Mouse (Mus musculus) MEL (cell line): Measurements from ENCODE around the gene Clstn3. TPM values are rescaled to one million over a fixed set of nuclear protein-coding genes. Genes with fewer than 3 reads are reported as not detected.
"Not testable (repeated sequence)": the region's sequence is repeated elsewhere in the genome, so short reads cannot be mapped to it uniquely, and the experiment has no call there.

Experiments
- DNase-seq: peaks from one replicate; pipeline ENCODE4 v3.0.0; 2011; ENCODE audit warnings: low read depth, low spot score
- H3K27ac ChIP-seq: 2 replicates; pipeline ENCODE4 v1.5.1; 2012; ENCODE audit warnings: low read depth, mild to moderate bottlenecking, control low read depth, low read length, moderate library complexity; ENCODE audit not compliant: control insufficient read depth
- H3K27me3 ChIP-seq, 2 experiments: fragments of 150-350 bp in 1 of 2; sonication (generic) in 1 of 2; 2 replicates each; pipeline ENCODE4 v1.6.1; 2012; ENCODE audit warnings: low read length in 2 of 2, mild to moderate bottlenecking in 2 of 2, improper control_type of control experiment in 1 of 2, moderate library complexity in 1 of 2; ENCODE audit not compliant: insufficient read depth in 2 of 2, control insufficient read depth in 1 of 2
- H3K36me3 ChIP-seq, 2 experiments: 2 replicates each; pipeline ENCODE4 v1.6.1; 2012 to 2014; ENCODE audit warnings: low read length in 2 of 2, improper control_type of control experiment in 1 of 2, inconsistent platforms in 1 of 2, mild to moderate bottlenecking in 1 of 2; ENCODE audit not compliant: insufficient read depth in 2 of 2, control insufficient read depth in 1 of 2
- H3K4me1 ChIP-seq, 2 experiments: fragments of 150-350 bp in 1 of 2; sonication (generic) in 1 of 2; 2 replicates each; pipeline ENCODE4 v1.6.1; 2012; ENCODE audit warnings: low read length in 2 of 2, improper control_type of control experiment in 1 of 2, mild to moderate bottlenecking in 1 of 2; ENCODE audit not compliant: insufficient read depth in 2 of 2, control insufficient read depth in 1 of 2
- H3K4me3 ChIP-seq, 2 experiments: fragments of 150-350 bp in 1 of 2; sonication (generic) in 1 of 2; 2 replicates each; pipeline ENCODE4 v1.5.1; 2012; ENCODE audit warnings: low read depth in 2 of 2, low read length in 2 of 2, mild to moderate bottlenecking in 2 of 2, moderate library complexity in 2 of 2, control low read depth in 1 of 2, improper control_type of control experiment in 1 of 2; ENCODE audit not compliant: control insufficient read depth in 1 of 2, insufficient read depth in 1 of 2
- H3K79me2 ChIP-seq: 2 replicates; pipeline ENCODE4 v1.6.1; 2012; ENCODE audit warnings: mild to moderate bottlenecking, low read length, moderate library complexity; ENCODE audit not compliant: control insufficient read depth, poor library complexity, insufficient read depth
- H3K9ac ChIP-seq: 2 replicates; pipeline ENCODE4 v1.6.1; 2012; ENCODE audit warnings: low read depth, mild to moderate bottlenecking, control low read depth, low read length, moderate library complexity; ENCODE audit not compliant: control insufficient read depth, poor library complexity, severe bottlenecking
- H3K9me3 ChIP-seq: fragments of 150-350 bp; sonication (generic); replicated peaks from 2 replicates; pipeline ENCODE4 v1.6.1; 2012; ENCODE audit warnings: mild to moderate bottlenecking, low read length, improper control_type of control experiment, moderate library complexity; ENCODE audit not compliant: insufficient read depth
- BHLHE40 ChIP-seq: IDR thresholded peaks from 2 replicates; pipeline ENCODE4 v1.6.1; 2012; ENCODE audit warnings: low read depth, mild to moderate bottlenecking, inconsistent platforms, low read length, improper control_type of control experiment, borderline replicate concordance
- CHD1 ChIP-seq: IDR thresholded peaks from 2 replicates; pipeline ENCODE4 v1.6.1; 2012; ENCODE audit warnings: low read depth, mild to moderate bottlenecking, inconsistent platforms, low read length, improper control_type of control experiment
- ETS1 ChIP-seq: IDR thresholded peaks from 2 replicates; pipeline ENCODE4 v1.6.1; 2012; ENCODE audit warnings: low read depth, mild to moderate bottlenecking, inconsistent platforms, low read length, improper control_type of control experiment, moderate library complexity
- GABPA ChIP-seq: IDR thresholded peaks from 2 replicates; pipeline ENCODE4 v1.6.1; 2012; ENCODE audit warnings: low read depth, mild to moderate bottlenecking, inconsistent platforms, low read length, improper control_type of control experiment, moderate library complexity
- GATA1 ChIP-seq: IDR thresholded peaks from 2 replicates; pipeline ENCODE4 v1.6.1; 2011; ENCODE audit warnings: low read depth, low read length, improper control_type of control experiment
- JUND ChIP-seq: IDR thresholded peaks from 2 replicates; pipeline ENCODE4 v1.6.1; 2011; ENCODE audit warnings: low read depth, mild to moderate bottlenecking, improper control_type of control experiment, low read length
- KAT2A ChIP-seq: conservative IDR thresholded peaks from 2 replicates; pipeline ENCODE4 v1.6.1; 2012; ENCODE audit warnings: low read depth, low read length, improper control_type of control experiment, inconsistent platforms
- MXI1 ChIP-seq: IDR thresholded peaks from 2 replicates; pipeline ENCODE4 v1.6.1; 2011; ENCODE audit warnings: mild to moderate bottlenecking, low read depth, low read length, improper control_type of control experiment
- MYB ChIP-seq: IDR thresholded peaks from 2 replicates; pipeline ENCODE4 v1.6.1; 2011; ENCODE audit warnings: mild to moderate bottlenecking, low read depth, low read length, improper control_type of control experiment
- SIN3A ChIP-seq: IDR thresholded peaks from 2 replicates; pipeline ENCODE4 v1.6.1; 2012; ENCODE audit warnings: low read length, improper control_type of control experiment, inconsistent platforms
- TBP ChIP-seq: IDR thresholded peaks from 2 replicates; pipeline ENCODE4 v1.8.0; 2011; ENCODE audit warnings: low read depth, low read length, improper control_type of control experiment
- TCF12 ChIP-seq: IDR thresholded peaks from 2 replicates; pipeline ENCODE4 v1.6.1; 2014; ENCODE audit warnings: low read depth, mild to moderate bottlenecking, inconsistent platforms, low read length, improper control_type of control experiment, moderate library complexity
- ZC3H11A ChIP-seq: IDR thresholded peaks from 2 replicates; pipeline ENCODE4 v1.6.1; 2012; ENCODE audit warnings: low read depth, mild to moderate bottlenecking, inconsistent platforms, low read length, improper control_type of control experiment
- ZKSCAN1 ChIP-seq: IDR thresholded peaks from 2 replicates; pipeline ENCODE4 v1.6.1; 2012; ENCODE audit warnings: low read depth, mild to moderate bottlenecking, inconsistent platforms, low read length, improper control_type of control experiment, moderate library complexity
- ZMIZ1 ChIP-seq: IDR thresholded peaks from 2 replicates; pipeline ENCODE4 v1.6.1; 2012; ENCODE audit warnings: low read depth, mild to moderate bottlenecking, inconsistent platforms, low read length, improper control_type of control experiment, moderate library complexity
- polyA plus RNA-seq, 2 experiments: library from polyadenylated mRNA; stranded (reverse) in 1 of 2; unstranded in 1 of 2; fragments of >175 nt in 1 of 2; fragments of >200 nt in 1 of 2; gene quantifications; 2 replicates each; pipeline versions ENCODE4 v1.2.1 to v1.2.4; 2012; ENCODE audit warnings: low replicate concordance in 2 of 2, low read depth in 1 of 2; ENCODE audit not compliant: insufficient read length in 2 of 2, insufficient read depth in 1 of 2, missing spikeins in 1 of 2
- total RNA-seq: library from RNA; depleted of rRNA; stranded (reverse); fragments of 300-350 nt; gene quantifications from 2 replicates; pipeline ENCODE4 v1.2.3, GENCODE M21; 2012

The Clstn3 gene
- total and polyA plus RNA-seq, 3 experiments = 51.3 to 59.8 TPM; not detected in 1

DNA sequence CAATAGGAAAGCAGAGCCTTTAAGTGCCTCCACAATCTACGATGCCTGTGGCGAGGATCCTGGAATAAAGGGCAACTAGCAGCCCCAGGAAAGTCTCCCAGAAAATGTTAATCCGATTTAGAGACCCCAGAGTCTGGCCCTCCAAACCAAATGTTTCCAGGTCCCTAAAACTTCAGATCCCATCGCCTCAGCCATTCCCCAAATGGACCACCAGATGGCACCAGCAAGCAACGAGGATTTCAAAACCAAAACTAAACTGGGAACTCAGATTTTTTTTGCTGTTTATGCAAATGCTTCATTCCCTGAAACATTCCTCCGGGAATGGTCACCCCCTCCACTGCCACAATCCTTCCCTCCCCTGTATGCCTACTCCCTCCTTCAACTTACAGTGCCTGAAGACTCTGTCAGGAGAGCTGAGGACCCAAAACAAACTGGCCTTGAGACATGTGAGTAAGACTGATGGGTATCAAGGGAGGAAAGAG lies 47.8 kb upstream of the Clstn3 start, which contains the start of gene C1ra (continued):
- TF ChIP-seq JUND (no peak), TCF12 (no peak), ETS1 (no peak), CHD1 (no peak), KAT2A (no peak), BHLHE40 (no peak), SIN3A (peak; percentile 39; the same call in 1 of the 2 replicates), GABPA (no peak)

- TF ChIP-seq MXI1 = no peak
- TF ChIP-seq GATA1 = no peak
- TF ChIP-seq ZKSCAN1 = no peak
- no peak for TF ChIP-seq TBP
- TF ChIP-seq MYB = no peak
- no peak for TF ChIP-seq ZMIZ1
- no peaks in the 10 kb centered on the region; a peak in 1 of 4 replicates for H3K27me3 ChIP-seq
- peaks cover 0 to 2% of the 10 kb centered on the region in 2 experiments; a peak in 1 of 4 replicates for H3K36me3 ChIP-seq
- H3K9me3 ChIP-seq = no peaks in the 10 kb centered on the region
- H3K4me3 ChIP-seq = no peak overlapping the region
- no peak for DNase-seq
- H3K9ac ChIP-seq = no peak overlapping the region
- H3K79me2 ChIP-seq = no peaks in the 10 kb centered on the region
- peaks cover 0 to 2% of the 10 kb centered on the region in 2 experiments; a peak in 2 of 4 replicates for H3K4me1 ChIP-seq
- H3K27ac ChIP-seq = no peak overlapping the region
These were observed 47.3 kb upstream of the Clstn3 start for GRCm38 (mm10) chr6:124511936-124512335.

- H3K27me3 ChIP-seq, H3K9me3 ChIP-seq, H3K79me2 ChIP-seq, H3K4me3 ChIP-seq, H3K9ac ChIP-seq, H3K27ac ChIP-seq, DNase-seq: not testable (repeated sequence)
- Histone ChIP-seq H3K4me1 (peaks cover 0 to 10% of the 10 kb centered on the region in 2 experiments; a peak in 3 of 4 replicates), H3K36me3 (peaks cover 0 to 11% of the 10 kb centered on the region in 2 experiments; a peak in 2 of 4 replicates)
These were observed 44.6 kb upstream of the Clstn3 start for GRCm38 (mm10) chr6:124509192-124509591.

DNA sequence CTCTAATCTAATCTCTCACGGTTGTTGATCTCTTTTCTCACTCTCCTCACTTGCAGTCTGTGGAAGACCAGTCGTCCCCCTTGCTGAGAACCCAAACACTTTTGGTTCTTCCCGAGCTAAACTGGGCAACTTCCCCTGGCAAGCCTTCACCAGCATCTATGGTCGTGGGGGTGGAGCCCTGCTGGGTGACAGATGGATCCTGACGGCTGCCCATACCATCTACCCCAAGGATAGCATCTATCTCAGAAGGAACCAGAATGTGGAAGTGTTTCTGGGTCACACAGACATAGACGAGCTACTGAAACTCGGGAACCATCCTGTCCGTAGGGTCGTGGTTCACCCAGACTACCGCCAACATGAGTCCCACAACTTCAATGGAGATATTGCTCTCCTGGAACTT lies 43.7 kb upstream of the Clstn3 start:
- Histone ChIP-seq H3K4me1 (peaks cover 0 to 10% of the 10 kb centered on the region in 2 experiments; a peak in 3 of 4 replicates), H3K79me2 (no peaks in the 10 kb centered on the region), H3K36me3 (peaks cover 0 to 11% of the 10 kb centered on the region in 2 experiments; a peak in 2 of 4 replicates), H3K4me3 (no peak overlapping the region), H3K27me3 (no peaks in the 10 kb centered on the region), H3K9ac (no peak overlapping the region), H3K9me3 (no peaks in the 10 kb centered on the region), H3K27ac (no peak overlapping the region)
- no peak for DNase-seq
- TF ChIP-seq MYB = no peak
- no peak for TF ChIP-seq ZC3H11A
